Mouse (Mus musculus): ENCODE measurements around the gene Nme8. TPM values are rescaled to one million over a fixed set of nuclear protein-coding genes. Genes with fewer than 3 reads are reported as not detected.

The Nme8 gene
- polyA plus RNA-seq, 1 experiment from 2014 or later, result not detected

GRCm38 (mm10) chr13:19668355-19669140 is 29.0 kb downstream of the Nme8 start:
- 72% methylated on average over 4 of the region's 4 CpGs for WGBS (ENCODE audit: insufficient replicate concordance)
- no peaks in the 10 kb centered on the region for H3K4me1 ChIP-seq (ENCODE audit: control insufficient read depth, insufficient read depth, low read length)

GRCm38 (mm10) chr13:19652405-19652804 is 45.2 kb downstream of the Nme8 start:
- H3K27me3 ChIP-seq (ENCODE audit: control insufficient read depth, insufficient read depth, low read length), result no peaks in the 10 kb centered on the region
- no peaks in the 10 kb centered on the region for H3K9me3 ChIP-seq (replicated peaks; ENCODE audit: control insufficient read depth, low read length)
- no peak for ATAC-seq (replicated peaks; ENCODE audit: insufficient number of reproducible peaks, low FRiP score, low TSS enrichment)
- no peak overlapping the region for H3K4me3 ChIP-seq (ENCODE audit: low read depth, low read length)
- WGBS (ENCODE audit: insufficient replicate concordance), result 82% methylated on average over 2 of the region's 2 CpGs
- no peak overlapping the region for H3K9ac ChIP-seq (ENCODE audit: low read depth, low read length)
- H3K27ac ChIP-seq (ENCODE audit: low read depth, low read length), result no peak overlapping the region
- no peaks in the 10 kb centered on the region for H3K36me3 ChIP-seq (ENCODE audit: control insufficient read depth, insufficient read depth, low read length)
- no peaks in the 10 kb centered on the region for H3K4me1 ChIP-seq (ENCODE audit: control insufficient read depth, insufficient read depth, low read length)
- no peak overlapping the region for H3K4me2 ChIP-seq

More at GRCm38 (mm10) chr13:19668355-19669140, 29.0 kb downstream of the Nme8 start:
- no peak for ATAC-seq (replicated peaks; ENCODE audit: insufficient number of reproducible peaks, low FRiP score, low TSS enrichment)
- no peaks in the 10 kb centered on the region for H3K27me3 ChIP-seq (ENCODE audit: control insufficient read depth, insufficient read depth, low read length)
- H3K9ac ChIP-seq (ENCODE audit: low read depth, low read length), result no peak overlapping the region
- no peaks in the 10 kb centered on the region for H3K36me3 ChIP-seq (ENCODE audit: control insufficient read depth, insufficient read depth, low read length)
- no peak overlapping the region for H3K4me2 ChIP-seq
- H3K4me3 ChIP-seq (ENCODE audit: low read depth, low read length), result no peak overlapping the region
- no peaks in the 10 kb centered on the region for H3K9me3 ChIP-seq (replicated peaks; ENCODE audit: control insufficient read depth, low read length)
- no peak overlapping the region for H3K27ac ChIP-seq (ENCODE audit: low read depth, low read length)

DNA sequence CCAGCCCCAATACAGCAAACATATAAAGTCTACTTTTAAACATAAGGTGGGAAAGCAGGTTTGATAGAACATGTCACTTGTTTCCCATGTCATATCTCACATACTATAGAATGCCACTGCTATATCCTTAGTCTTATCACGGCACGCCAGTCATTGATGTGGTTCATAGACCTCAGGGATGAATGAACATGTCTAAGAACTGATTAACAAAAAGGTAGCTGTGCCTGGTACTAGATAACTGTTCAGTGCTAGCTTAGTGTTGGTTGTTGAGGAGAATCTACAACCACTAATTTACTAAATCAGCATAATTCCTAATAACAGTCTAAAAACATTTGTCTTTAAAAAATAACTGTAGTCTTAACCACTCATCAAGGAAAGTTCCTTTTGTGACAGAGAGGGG is 47.8 kb downstream of the Nme8 start:
- no peaks in the 10 kb centered on the region for H3K27me3 ChIP-seq (ENCODE audit: control insufficient read depth, insufficient read depth, low read length)
- ATAC-seq (replicated peaks; ENCODE audit: insufficient number of reproducible peaks, low FRiP score, low TSS enrichment), result no peak
- no peaks in the 10 kb centered on the region for H3K36me3 ChIP-seq (ENCODE audit: control insufficient read depth, insufficient read depth, low read length)
- H3K9ac ChIP-seq (ENCODE audit: low read depth, low read length), result no peak overlapping the region
- 86% methylated on average over 2 of the region's 2 CpGs for whole genome bisulfite sequencing (ENCODE audit: insufficient replicate concordance)
- no peaks in the 10 kb centered on the region for H3K4me1 ChIP-seq (ENCODE audit: control insufficient read depth, insufficient read depth, low read length)
- H3K4me2 ChIP-seq, result no peak overlapping the region
- H3K27ac ChIP-seq (ENCODE audit: low read depth, low read length), result no peak overlapping the region
- H3K9me3 ChIP-seq (replicated peaks; ENCODE audit: control insufficient read depth, low read length), result no peaks in the 10 kb centered on the region
- H3K4me3 ChIP-seq (ENCODE audit: low read depth, low read length), result no peak overlapping the region

- Histone ChIP-seq H3K4me3 (ENCODE audit: low read depth, low read length) (no peak overlapping the region), H3K9ac (ENCODE audit: low read depth, low read length) (no peak overlapping the region), H3K9me3 (replicated peaks; ENCODE audit: control insufficient read depth, low read length) (no peaks in the 10 kb centered on the region), H3K27ac (ENCODE audit: low read depth, low read length) (no peak overlapping the region), H3K4me2 (no peak overlapping the region), H3K27me3 (ENCODE audit: control insufficient read depth, insufficient read depth, low read length) (no peaks in the 10 kb centered on the region), H3K4me1 (ENCODE audit: control insufficient read depth, insufficient read depth, low read length) (no peaks in the 10 kb centered on the region), H3K36me3 (ENCODE audit: control insufficient read depth, insufficient read depth, low read length) (no peaks in the 10 kb centered on the region)
- no peak for ATAC-seq (replicated peaks; ENCODE audit: insufficient number of reproducible peaks, low FRiP score, low TSS enrichment)
- WGBS (ENCODE audit: insufficient replicate concordance), result 56% methylated on average over 2 of the region's 2 CpGs
Observed at GRCm38 (mm10) chr13:19644225-19644624, 53.4 kb downstream of the Nme8 start.

DNA sequence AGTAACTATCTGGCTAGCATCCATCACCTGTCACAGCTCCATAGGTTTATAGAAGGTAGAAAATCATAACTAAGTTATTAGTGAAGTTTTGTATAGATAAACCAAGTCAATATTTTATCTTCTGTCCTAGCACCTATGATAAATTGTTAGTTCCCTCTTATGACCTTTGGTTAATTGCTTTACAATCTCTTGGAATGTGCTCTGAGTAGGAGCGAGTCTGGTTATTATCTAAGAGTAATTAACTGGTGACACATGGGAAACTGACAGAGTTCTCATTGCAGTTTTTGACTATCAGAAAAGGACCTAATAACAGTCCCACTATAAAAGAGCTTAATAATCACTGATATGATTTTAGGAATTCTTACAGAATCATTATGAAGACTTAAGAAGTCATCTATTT is 54.1 kb downstream of the Nme8 start:
- no peak overlapping the region for H3K4me2 ChIP-seq
- H3K9ac ChIP-seq (ENCODE audit: low read depth, low read length), result no peak overlapping the region
- H3K4me3 ChIP-seq (ENCODE audit: low read depth, low read length), result no peak overlapping the region
- no peak for ATAC-seq (replicated peaks; ENCODE audit: insufficient number of reproducible peaks, low FRiP score, low TSS enrichment)
- WGBS (ENCODE audit: insufficient replicate concordance), result 59% methylated on average over 1 of the region's 1 CpGs
- no peaks in the 10 kb centered on the region for H3K9me3 ChIP-seq (replicated peaks; ENCODE audit: control insufficient read depth, low read length)
- H3K4me1 ChIP-seq (ENCODE audit: control insufficient read depth, insufficient read depth, low read length), result no peaks in the 10 kb centered on the region
- H3K27ac ChIP-seq (ENCODE audit: low read depth, low read length), result no peak overlapping the region
- no peaks in the 10 kb centered on the region for H3K27me3 ChIP-seq (ENCODE audit: control insufficient read depth, insufficient read depth, low read length)
- H3K36me3 ChIP-seq (ENCODE audit: control insufficient read depth, insufficient read depth, low read length), result no peaks in the 10 kb centered on the region

DNA sequence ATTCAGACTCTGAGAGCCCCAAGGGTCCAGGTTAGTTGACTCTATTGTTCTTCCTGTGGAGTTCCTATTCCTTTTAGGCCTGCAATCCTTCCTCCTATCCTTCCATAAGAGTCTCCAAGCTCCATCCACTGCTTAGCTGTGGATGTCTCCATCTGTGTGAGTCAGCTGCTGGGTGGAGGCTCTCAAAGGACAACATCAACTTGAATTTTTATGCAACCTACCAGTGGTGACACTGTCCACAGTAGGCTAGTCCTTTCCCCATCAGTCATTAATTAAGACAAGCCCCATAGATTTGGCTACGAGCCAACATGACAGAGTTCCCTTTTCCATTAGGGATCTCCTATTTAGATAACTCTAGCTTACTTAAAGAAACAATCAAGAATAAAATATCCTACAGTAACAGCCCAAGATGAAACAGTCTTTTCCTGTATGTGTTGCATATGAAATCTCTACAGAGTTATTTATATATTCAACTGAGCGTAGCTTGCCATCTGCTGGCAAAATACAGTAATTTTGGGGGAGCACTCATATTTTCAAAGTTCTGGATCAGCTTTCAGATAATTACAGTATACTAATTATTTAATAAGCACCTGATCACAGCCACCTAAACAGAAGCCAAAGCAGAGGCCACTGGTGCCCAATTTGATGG is 57.3 kb downstream of the Nme8 start:
- 71% methylated on average over 2 of the region's 2 CpGs for WGBS (ENCODE audit: insufficient replicate concordance)
- no peaks in the 10 kb centered on the region for H3K27me3 ChIP-seq (ENCODE audit: control insufficient read depth, insufficient read depth, low read length)
- H3K9me3 ChIP-seq (replicated peaks; ENCODE audit: control insufficient read depth, low read length), result no peaks in the 10 kb centered on the region
- H3K36me3 ChIP-seq (ENCODE audit: control insufficient read depth, insufficient read depth, low read length), result no peaks in the 10 kb centered on the region
- H3K4me3 ChIP-seq (ENCODE audit: low read depth, low read length), result no peak overlapping the region
- no peak overlapping the region for H3K9ac ChIP-seq (ENCODE audit: low read depth, low read length)
- H3K4me1 ChIP-seq (ENCODE audit: control insufficient read depth, insufficient read depth, low read length), result no peaks in the 10 kb centered on the region
- no peak for ATAC-seq (replicated peaks; ENCODE audit: insufficient number of reproducible peaks, low FRiP score, low TSS enrichment)
- H3K4me2 ChIP-seq, result no peak overlapping the region
- H3K27ac ChIP-seq (ENCODE audit: low read depth, low read length), result no peak overlapping the region

DNA sequence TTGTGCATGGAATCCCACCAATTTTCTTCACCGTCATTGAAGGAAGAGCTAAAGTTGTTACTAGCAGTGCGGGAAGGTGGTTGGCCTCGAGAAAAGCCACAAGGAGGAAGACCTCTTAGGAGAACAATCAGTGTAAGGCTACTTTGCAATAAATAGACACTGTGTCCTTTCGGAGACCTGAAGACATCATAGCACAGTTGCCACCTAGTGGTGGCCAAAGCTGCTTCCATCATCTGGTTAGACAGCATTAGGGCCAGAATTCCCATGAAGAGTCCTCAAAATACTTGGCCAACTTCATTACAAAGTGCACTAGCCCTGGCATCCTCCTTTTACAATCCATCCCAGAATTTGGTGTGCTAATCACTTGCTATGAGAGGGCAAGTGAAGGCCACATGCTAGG is 61.5 kb downstream of the Nme8 start:
- no peaks in the 10 kb centered on the region for H3K36me3 ChIP-seq (ENCODE audit: control insufficient read depth, insufficient read depth, low read length)
- no peaks in the 10 kb centered on the region for H3K27me3 ChIP-seq (ENCODE audit: control insufficient read depth, insufficient read depth, low read length)
- no peak overlapping the region for H3K4me3 ChIP-seq (ENCODE audit: low read depth, low read length)
- no peak overlapping the region for H3K27ac ChIP-seq (ENCODE audit: low read depth, low read length)
- ATAC-seq (replicated peaks; ENCODE audit: insufficient number of reproducible peaks, low FRiP score, low TSS enrichment), result no peak
- H3K4me1 ChIP-seq (ENCODE audit: control insufficient read depth, insufficient read depth, low read length), result no peaks in the 10 kb centered on the region
- H3K9me3 ChIP-seq (replicated peaks; ENCODE audit: control insufficient read depth, low read length), result no peaks in the 10 kb centered on the region
- 59% methylated on average over 4 of the region's 4 CpGs for WGBS (ENCODE audit: insufficient replicate concordance)
- H3K9ac ChIP-seq (ENCODE audit: low read depth, low read length), result no peak overlapping the region
- H3K4me2 ChIP-seq, result no peak overlapping the region

DNA sequence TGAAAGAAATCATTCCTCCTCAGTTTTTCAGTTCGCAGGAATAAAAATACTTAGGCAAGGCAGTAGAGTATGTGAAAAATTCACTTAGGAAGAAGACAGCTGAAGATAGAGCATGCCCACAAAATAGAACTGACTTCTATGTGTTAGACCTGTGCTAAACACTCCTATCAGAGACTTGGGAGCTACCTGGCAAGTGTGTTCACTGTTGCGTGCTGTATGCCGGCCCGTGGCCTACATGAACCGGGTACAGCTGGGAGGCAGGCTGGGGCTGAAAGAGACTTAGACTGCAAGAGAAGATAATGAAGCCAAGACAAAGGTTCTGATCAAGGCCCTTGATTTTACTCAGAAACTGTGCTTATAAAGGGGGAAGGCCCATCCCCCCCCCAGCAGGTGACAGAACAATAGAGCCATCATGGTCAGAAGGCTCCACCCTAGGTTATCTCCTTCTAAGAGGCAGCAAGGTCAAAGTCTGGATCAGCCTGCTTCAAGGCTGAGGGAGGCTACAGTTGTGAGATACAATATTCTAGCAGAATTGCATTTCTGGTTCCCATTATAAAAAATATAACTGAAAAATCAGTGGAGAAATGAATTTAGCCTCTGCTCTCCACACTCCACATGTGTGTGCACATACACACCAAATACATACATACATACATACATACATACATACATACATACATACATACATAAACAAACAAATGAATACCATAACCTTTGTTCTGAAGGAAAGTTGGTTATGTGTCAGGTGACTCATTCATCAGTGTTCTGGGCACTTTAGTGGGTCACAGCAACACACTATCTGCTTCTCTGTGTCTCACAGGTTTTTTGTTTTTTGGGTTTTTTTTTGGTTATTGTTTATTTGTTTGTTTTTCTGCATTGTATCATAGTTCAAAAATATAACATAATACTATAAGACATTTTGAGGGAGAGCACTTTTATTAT is 66.6 kb downstream of the Nme8 start:
- H3K4me2 ChIP-seq, result no peak overlapping the region
- H3K9me3 ChIP-seq (replicated peaks; ENCODE audit: control insufficient read depth, low read length), result no peaks in the 10 kb centered on the region
- no peak overlapping the region for H3K27ac ChIP-seq (ENCODE audit: low read depth, low read length)
- no peaks in the 10 kb centered on the region for H3K4me1 ChIP-seq (ENCODE audit: control insufficient read depth, insufficient read depth, low read length)
- no peak overlapping the region for H3K9ac ChIP-seq (ENCODE audit: low read depth, low read length)
- H3K4me3 ChIP-seq (ENCODE audit: low read depth, low read length), result no peak overlapping the region
- H3K36me3 ChIP-seq (ENCODE audit: control insufficient read depth, insufficient read depth, low read length), result no peaks in the 10 kb centered on the region
- WGBS (ENCODE audit: insufficient replicate concordance), result 91% methylated on average over 5 of the region's 5 CpGs
- H3K27me3 ChIP-seq (ENCODE audit: control insufficient read depth, insufficient read depth, low read length), result no peaks in the 10 kb centered on the region
- ATAC-seq (replicated peaks; ENCODE audit: insufficient number of reproducible peaks, low FRiP score, low TSS enrichment), result no peak
